Mouse (Mus musculus) left cerebral cortex, adult 9 months (tissue): Measurements from ENCODE around the gene Gpr161.
A peak's percentile ranks its signal among the peaks of the same experiment; 100 is the strongest.

Source experiments
- DNase-seq, 2 experiments: peaks; one replicate each; pipeline ENCODE4 v3.0.0; 2022; ENCODE audit warnings: low spot score in 2 of 2

The Gpr161 gene

DNA sequence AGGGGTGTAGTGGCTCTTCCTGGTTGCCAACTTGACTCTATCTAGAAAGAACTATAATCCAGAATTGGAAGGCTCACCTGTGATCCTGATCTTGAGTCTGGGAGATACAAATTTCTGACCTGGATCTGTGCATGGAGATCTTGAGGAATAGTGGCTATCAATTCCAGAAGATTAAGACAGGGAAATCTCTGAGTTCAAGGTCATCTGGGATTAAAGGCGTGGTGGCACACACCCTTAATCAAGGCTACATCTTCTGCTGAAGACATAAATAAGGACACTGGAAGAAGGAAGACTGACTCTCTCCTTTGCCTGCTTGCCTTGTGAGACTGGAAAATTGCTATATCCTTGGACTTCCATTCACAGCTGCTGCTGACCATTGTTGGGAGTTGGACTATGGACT, at the start of gene Gpr161:
Gpr161 (plus strand) TSS at position 301 of the 400 bp plus-strand sequence.
- DNase-seq: no peak

- DNase-seq: no peak
Observed at GRCm38 (mm10) chr1:165246587-165246986, 49.0 kb upstream of the Gpr161 start.

GRCm38 (mm10) chr1:165247085-165247484, 48.5 kb upstream of the Gpr161 start:
- DNase-seq: no peak

GRCm38 (mm10) chr1:165247788-165248187, 47.8 kb upstream of the Gpr161 start:
- DNase-seq: no peak

- DNase-seq: no peak
Observed at GRCm38 (mm10) chr1:165248842-165249241, 46.7 kb upstream of the Gpr161 start.

- DNase-seq: no peak
Observed at GRCm38 (mm10) chr1:165250546-165250945, 45.0 kb upstream of the Gpr161 start.

DNA sequence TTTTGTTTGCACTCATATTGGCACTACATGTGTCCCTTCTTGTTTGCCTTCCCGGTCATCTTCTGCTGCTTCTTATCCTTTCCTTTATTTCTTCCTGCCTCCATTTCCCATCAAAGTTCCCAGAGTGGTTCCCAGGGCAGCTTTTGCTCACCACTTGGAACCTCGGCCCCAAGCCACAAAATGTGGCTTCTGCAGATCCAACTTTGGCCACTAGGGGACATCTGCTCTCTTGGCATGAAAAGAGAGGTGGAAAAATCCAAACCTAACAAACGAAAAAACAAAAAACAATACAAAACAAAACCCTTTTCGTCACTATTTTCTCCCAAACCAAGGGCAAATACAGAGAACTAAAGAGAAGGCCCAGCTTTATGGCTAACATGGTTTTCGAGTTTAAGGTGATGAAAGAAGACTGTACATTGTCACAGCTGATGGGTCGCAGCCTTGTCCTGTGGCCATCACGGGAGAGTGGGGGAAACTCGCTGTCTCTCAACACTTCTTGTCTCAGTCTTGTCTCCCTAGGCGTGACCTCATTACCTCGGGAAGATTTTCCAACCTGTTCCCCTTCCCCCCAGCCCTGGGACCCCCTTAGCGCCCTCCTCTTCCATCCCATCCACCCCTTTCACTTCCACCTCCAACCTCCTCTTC, 43.4 kb upstream of the Gpr161 start:
- peak in 1 of 2 experiments; percentile 39 for DNase-seq

DNA sequence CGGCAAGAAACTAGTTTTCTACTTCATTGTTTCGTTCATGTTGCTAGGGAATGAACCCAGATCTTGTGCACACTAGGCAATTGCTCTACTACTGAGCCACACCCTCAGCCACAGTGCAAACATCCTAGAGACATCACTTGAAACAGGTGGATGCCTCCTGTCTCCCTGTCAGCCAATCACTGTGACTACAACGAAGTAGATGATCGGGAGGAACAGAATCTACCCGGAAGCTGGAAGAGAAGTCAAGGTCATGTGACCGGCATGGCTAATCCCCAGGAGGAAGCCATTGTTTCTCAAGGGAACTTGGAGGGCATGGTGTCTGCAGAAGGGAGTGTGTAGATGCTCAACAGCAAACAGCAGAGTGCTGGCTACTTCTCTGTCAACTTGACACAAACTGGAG, 20.6 kb upstream of the Gpr161 start:
- no peak for DNase-seq

GRCm38 (mm10) chr1:165280741-165281140, 14.8 kb upstream of the Gpr161 start:
- DNase-seq: no peak

GRCm38 (mm10) chr1:165281351-165282221, 14.0 kb upstream of the Gpr161 start:
- no peak for DNase-seq

GRCm38 (mm10) chr1:165282222-165282966, 13.2 kb upstream of the Gpr161 start:
- DNase-seq: no peak

DNA sequence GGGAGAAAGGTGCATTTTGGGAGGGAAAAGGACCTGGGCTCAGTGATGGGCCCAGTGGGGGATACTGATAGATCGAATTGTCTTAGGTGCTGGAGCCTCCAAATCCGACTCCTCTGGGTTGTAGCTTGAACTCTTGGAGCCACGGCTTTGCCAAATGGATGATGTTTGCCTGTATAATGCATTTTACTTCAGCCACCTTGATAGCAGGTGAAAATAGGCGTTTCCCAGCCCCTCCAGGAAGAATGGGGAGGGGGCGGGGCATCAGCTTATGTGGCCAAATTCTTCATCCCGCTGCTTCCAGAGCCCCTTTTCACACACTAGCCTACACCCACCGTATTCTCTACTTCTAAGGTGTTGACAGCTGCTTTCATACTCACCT, 12.6 kb upstream of the Gpr161 start:
- DNase-seq: no peak

DNA sequence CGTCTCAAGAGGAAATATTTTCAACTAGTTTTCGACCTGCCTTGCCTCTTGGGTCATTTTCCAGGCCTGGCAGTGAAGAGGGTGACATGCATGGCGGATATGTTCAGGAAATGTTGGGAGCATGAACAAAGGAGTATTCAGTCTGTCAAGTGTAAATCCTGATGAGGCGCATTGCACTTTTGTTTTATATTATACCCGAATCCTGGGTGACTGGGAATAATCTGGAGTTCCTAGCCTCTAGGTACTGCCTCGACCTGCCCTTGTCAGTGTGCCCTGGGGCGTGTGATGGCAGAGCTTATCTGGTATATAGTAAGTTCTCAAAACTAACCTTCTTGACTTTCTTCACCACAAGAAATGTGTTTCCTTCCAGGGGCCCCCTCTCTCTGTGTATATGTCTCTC, 11.5 kb upstream of the Gpr161 start:
- no peak for DNase-seq

GRCm38 (mm10) chr1:165288165-165288564, 7.4 kb upstream of the Gpr161 start:
- no peak for DNase-seq

- DNase-seq: no peak
Observed at GRCm38 (mm10) chr1:165289831-165290230, 5.8 kb upstream of the Gpr161 start.

GRCm38 (mm10) chr1:165291606-165292005, 4.0 kb upstream of the Gpr161 start:
- no peak for DNase-seq

DNA sequence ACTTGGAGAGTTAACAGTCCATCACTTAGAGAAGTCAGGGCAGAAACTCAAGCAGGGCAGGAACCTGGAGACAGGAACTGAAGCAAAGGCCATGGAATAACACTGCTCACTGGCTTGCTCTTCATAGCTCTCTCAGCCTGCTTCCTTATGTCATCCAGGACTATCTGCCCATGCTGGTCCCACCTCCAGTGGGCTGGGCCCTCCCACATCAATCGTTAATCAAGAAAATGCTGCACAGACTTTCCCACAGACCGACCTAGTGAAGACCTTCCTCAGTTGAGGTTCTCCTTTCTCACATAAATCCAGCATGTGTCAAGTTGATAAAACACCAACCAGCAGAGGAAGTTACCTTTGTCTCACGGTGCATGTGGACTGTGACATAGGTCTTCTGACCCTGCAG, 5.5 kb downstream of the Gpr161 start:
- no peak for DNase-seq

GRCm38 (mm10) chr1:165301567-165301966, 6.0 kb downstream of the Gpr161 start:
- no peak for DNase-seq

GRCm38 (mm10) chr1:165302455-165303208, 7.0 kb downstream of the Gpr161 start:
- DNase-seq: peak in 1 of 2 experiments; percentile 39

DNA sequence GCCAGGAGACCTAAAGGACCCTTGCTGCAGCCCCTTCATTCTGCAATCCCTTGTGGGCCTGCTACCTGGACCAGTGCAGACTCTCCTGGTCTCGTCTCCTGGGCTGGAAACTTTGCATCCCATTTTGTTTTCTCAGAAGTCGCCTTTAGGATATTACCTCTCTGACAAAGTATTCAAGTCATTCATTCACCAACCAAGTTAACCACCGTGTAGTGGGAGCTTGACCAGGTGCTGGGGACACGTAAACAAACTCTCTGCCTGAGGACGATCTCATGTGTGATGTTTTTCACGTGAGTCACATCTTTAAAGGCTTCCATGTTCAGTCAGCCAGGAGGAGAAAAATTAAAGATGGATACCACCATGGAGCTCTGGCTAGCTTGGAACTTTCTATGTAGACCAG, 7.6 kb downstream of the Gpr161 start:
- DNase-seq: no peak

DNA sequence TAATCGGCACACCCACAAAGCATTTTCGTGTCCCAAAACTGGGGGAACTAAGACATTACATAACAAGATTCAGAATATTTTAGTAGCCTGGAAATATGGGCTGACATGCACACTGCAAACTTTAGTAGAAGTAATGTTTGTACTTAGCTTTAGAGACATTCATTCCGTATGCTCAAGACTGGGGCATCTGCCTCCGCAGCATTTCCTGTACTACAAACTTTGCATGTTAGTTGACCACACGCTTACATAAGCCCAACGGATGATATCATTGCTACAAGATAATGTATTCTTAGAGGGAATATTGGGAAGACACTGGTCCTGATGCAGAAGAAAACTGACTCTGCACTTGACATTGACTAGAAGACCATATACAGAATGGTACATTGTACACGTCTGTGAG, 8.8 kb downstream of the Gpr161 start:
- DNase-seq: peak in 1 of 2 experiments; percentile 37

DNA sequence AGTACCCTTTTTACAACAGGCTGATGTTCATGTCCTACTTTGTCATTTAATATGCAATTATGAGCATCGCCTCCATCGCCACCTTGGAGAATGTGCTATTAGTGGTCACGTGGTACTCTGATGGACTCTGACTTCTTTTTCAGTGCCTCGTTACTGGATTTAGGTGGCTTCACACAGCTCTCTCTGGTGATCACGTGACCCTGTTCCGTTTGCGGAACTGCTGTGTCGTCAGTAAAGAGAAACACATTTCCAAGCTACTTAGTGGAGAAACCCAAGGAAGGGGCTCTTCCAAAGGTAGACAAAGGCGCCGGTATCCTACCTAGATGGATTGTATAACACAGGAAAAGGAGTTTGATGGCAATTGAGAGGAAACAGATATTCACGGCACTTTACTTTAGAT, 12.6 kb downstream of the Gpr161 start:
- no peak for DNase-seq
